Mouse (Mus musculus): Measurements from ENCODE around the gene Prdx1.

Prdx1 gene

GRCm38 (mm10) chr4:116727401-116727800, 42.1 kb downstream of the Prdx1 start:
- no peak for DNase-seq (ENCODE audit: low read depth)

GRCm38 (mm10) chr4:116729532-116729931, 44.2 kb downstream of the Prdx1 start:
- DNase-seq (ENCODE audit: low read depth): no peak

- no peak for DNase-seq (ENCODE audit: low read depth)
Observed at GRCm38 (mm10) chr4:116731077-116731476, 45.7 kb downstream of the Prdx1 start.

- no peak for DNase-seq (ENCODE audit: low read depth)
Observed at GRCm38 (mm10) chr4:116732355-116732754, 47.0 kb downstream of the Prdx1 start.

GRCm38 (mm10) chr4:116734996-116735395, 49.7 kb downstream of the Prdx1 start:
- no peak for DNase-seq (ENCODE audit: low read depth)

GRCm38 (mm10) chr4:116738972-116739751, 53.8 kb downstream of the Prdx1 start:
- DNase-seq (ENCODE audit: low read depth): no peak

GRCm38 (mm10) chr4:116749750-116750149, 64.4 kb downstream of the Prdx1 start:
- DNase-seq (ENCODE audit: low read depth): no peak
